Mouse (Mus musculus): ENCODE measurements around the gene Slamf8. TPM values are rescaled to one million over a fixed set of nuclear protein-coding genes. Genes with fewer than 3 reads are reported as not detected.

The Slamf8 gene
- polyA plus RNA-seq, 1 experiment, result 18.6 TPM

- no peaks in the 10 kb centered on the region for H3K36me3 ChIP-seq (ENCODE audit: control insufficient read depth, insufficient read depth, low read length)
- DNase-seq (ENCODE audit: low read depth in 1 of 2, low spot score in 2 of 2), result no peak
- WGBS, result 85% methylated on average over 6 of the region's 6 CpGs
- H3K4me1 ChIP-seq (ENCODE audit: control insufficient read depth, insufficient read depth, insufficient read length), result no peaks in the 10 kb centered on the region
- H3K27ac ChIP-seq (ENCODE audit: insufficient read depth, low read length), result no peak overlapping the region
- TF ChIP-seq POLR2A (IDR thresholded peaks at IDR 0.05; ENCODE audit: low read depth, low read length) (no peak), CTCF (IDR thresholded peaks at IDR 0.05; ENCODE audit: extremely low read depth, insufficient read depth, insufficient read length, insufficient replicate concordance) (no peak)
- H3K27me3 ChIP-seq (ENCODE audit: control insufficient read depth, insufficient read depth, low read length), result no peaks in the 10 kb centered on the region
- H3K4me3 ChIP-seq (ENCODE audit: extremely low read depth, insufficient read depth, insufficient read length), result no peak overlapping the region
Measured at GRCm38 (mm10) chr1:172580116-172580515, 10.3 kb downstream of the Slamf8 start.

- 79% methylated on average over 4 of the region's 4 CpGs for WGBS
- no peak for TF ChIP-seq CTCF (IDR thresholded peaks at IDR 0.05; ENCODE audit: extremely low read depth, insufficient read depth, insufficient read length, insufficient replicate concordance)
- no peak for TF ChIP-seq POLR2A (IDR thresholded peaks at IDR 0.05; ENCODE audit: low read depth, low read length)
- no peaks in the 10 kb centered on the region for H3K36me3 ChIP-seq (ENCODE audit: control insufficient read depth, insufficient read depth, low read length)
- peaks cover 7% of the 10 kb centered on the region; the same call in 1 of the 2 replicates for H3K27me3 ChIP-seq (ENCODE audit: control insufficient read depth, insufficient read depth, low read length)
- peaks cover 4% of the 10 kb centered on the region; the same call in 1 of the 2 replicates for H3K4me1 ChIP-seq (ENCODE audit: control insufficient read depth, insufficient read depth, insufficient read length)
- no peak overlapping the region for H3K27ac ChIP-seq (ENCODE audit: insufficient read depth, low read length)
- no peak for DNase-seq (ENCODE audit: low read depth in 1 of 2, low spot score in 2 of 2)
- no peak overlapping the region for H3K4me3 ChIP-seq (ENCODE audit: extremely low read depth, insufficient read depth, insufficient read length)
Measured at GRCm38 (mm10) chr1:172567758-172568157, 22.6 kb downstream of the Slamf8 start.

GRCm38 (mm10) chr1:172566131-172566530, 24.2 kb downstream of the Slamf8 start:
- Histone ChIP-seq H3K4me1 (ENCODE audit: control insufficient read depth, insufficient read depth, insufficient read length) (peaks cover 10% of the 10 kb centered on the region), H3K27me3 (ENCODE audit: control insufficient read depth, insufficient read depth, low read length) (peaks cover 18% of the 10 kb centered on the region), H3K36me3 (ENCODE audit: control insufficient read depth, insufficient read depth, low read length) (no peaks in the 10 kb centered on the region), H3K4me3 (ENCODE audit: extremely low read depth, insufficient read depth, insufficient read length) (no peak overlapping the region), H3K27ac (ENCODE audit: insufficient read depth, low read length) (no peak overlapping the region)
- DNase-seq (ENCODE audit: low read depth in 1 of 2, low spot score in 2 of 2), result no peak
- TF ChIP-seq CTCF (IDR thresholded peaks at IDR 0.05; ENCODE audit: extremely low read depth, insufficient read depth, insufficient read length, insufficient replicate concordance) (no peak), POLR2A (IDR thresholded peaks at IDR 0.05; ENCODE audit: low read depth, low read length) (no peak)
- 36% methylated on average over 3 of the region's 3 CpGs for WGBS

GRCm38 (mm10) chr1:172563465-172563828, 26.9 kb downstream of the Slamf8 start:
- Histone ChIP-seq H3K36me3 (ENCODE audit: control insufficient read depth, insufficient read depth, low read length) (no peaks in the 10 kb centered on the region), H3K27me3 (ENCODE audit: control insufficient read depth, insufficient read depth, low read length) (peaks cover 18% of the 10 kb centered on the region), H3K4me1 (ENCODE audit: control insufficient read depth, insufficient read depth, insufficient read length) (peaks cover 10% of the 10 kb centered on the region), H3K4me3 (ENCODE audit: extremely low read depth, insufficient read depth, insufficient read length) (no peak overlapping the region; the same call in 1 of the 2 replicates), H3K27ac (ENCODE audit: insufficient read depth, low read length) (no peak overlapping the region)
- DNase-seq (ENCODE audit: low read depth in 1 of 2, low spot score in 2 of 2), result no peak
- no peak for TF ChIP-seq CTCF (IDR thresholded peaks at IDR 0.05; ENCODE audit: extremely low read depth, insufficient read depth, insufficient read length, insufficient replicate concordance)
- TF ChIP-seq POLR2A (IDR thresholded peaks at IDR 0.05; ENCODE audit: low read depth, low read length), result no peak
- WGBS, result 10% methylated on average over 10 of the region's 10 CpGs

- no peaks in the 10 kb centered on the region for H3K36me3 ChIP-seq (ENCODE audit: control insufficient read depth, insufficient read depth, low read length)
- no peak overlapping the region for H3K27ac ChIP-seq (ENCODE audit: insufficient read depth, low read length)
- peak; percentile 28 to 49 for DNase-seq (ENCODE audit: low read depth in 1 of 2, low spot score in 2 of 2)
- TF ChIP-seq POLR2A (IDR thresholded peaks at IDR 0.05; ENCODE audit: low read depth, low read length) (no peak), CTCF (IDR thresholded peaks at IDR 0.05; ENCODE audit: extremely low read depth, insufficient read depth, insufficient read length, insufficient replicate concordance) (peak; percentile 60; the same call in 1 of the 2 replicates)
- peaks cover 10% of the 10 kb centered on the region for H3K4me1 ChIP-seq (ENCODE audit: control insufficient read depth, insufficient read depth, insufficient read length)
- H3K4me3 ChIP-seq (ENCODE audit: extremely low read depth, insufficient read depth, insufficient read length), result peak overlapping the region; percentile 69
- H3K27me3 ChIP-seq (ENCODE audit: control insufficient read depth, insufficient read depth, low read length), result peaks cover 18% of the 10 kb centered on the region
- WGBS, result under 1% methylated on average over 64 of the region's 66 CpGs
Measured at GRCm38 (mm10) chr1:172562641-172563464, 27.5 kb downstream of the Slamf8 start.

- Histone ChIP-seq H3K4me3 (ENCODE audit: extremely low read depth, insufficient read depth, insufficient read length) (no peak within 1 kb of the TSS), H3K27ac (ENCODE audit: insufficient read depth, low read length) (no peak within 1 kb of the TSS), H3K27me3 (ENCODE audit: control insufficient read depth, insufficient read depth, low read length) (no peaks in the 10 kb centered on the region), H3K36me3 (ENCODE audit: control insufficient read depth, insufficient read depth, low read length) (no peaks in the 10 kb centered on the region), H3K4me1 (ENCODE audit: control insufficient read depth, insufficient read depth, insufficient read length) (peaks cover 3% of the 10 kb centered on the region; the same call in 1 of the 2 replicates)
- DNase-seq (ENCODE audit: low read depth in 1 of 2, low spot score in 2 of 2), result no peak
- TF ChIP-seq CTCF (IDR thresholded peaks at IDR 0.05; ENCODE audit: extremely low read depth, insufficient read depth, insufficient read length, insufficient replicate concordance), result no peak
- no peak for TF ChIP-seq POLR2A (IDR thresholded peaks at IDR 0.05; ENCODE audit: low read depth, low read length)
- WGBS, result 74% methylated on average over 11 of the region's 11 CpGs
Measured at GRCm38 (mm10) chr1:172555638-172556037, 34.7 kb downstream of the Slamf8 start, which contains the start of gene Vsig8. Vsig8 (plus strand) TSS chr1:172555938.

GRCm38 (mm10) chr1:172552623-172553022, 37.7 kb downstream of the Slamf8 start:
- Histone ChIP-seq H3K4me3 (ENCODE audit: extremely low read depth, insufficient read depth, insufficient read length) (no peak overlapping the region), H3K36me3 (ENCODE audit: control insufficient read depth, insufficient read depth, low read length) (no peaks in the 10 kb centered on the region), H3K27ac (ENCODE audit: insufficient read depth, low read length) (no peak overlapping the region), H3K27me3 (ENCODE audit: control insufficient read depth, insufficient read depth, low read length) (no peaks in the 10 kb centered on the region), H3K4me1 (ENCODE audit: control insufficient read depth, insufficient read depth, insufficient read length) (peaks cover 13% of the 10 kb centered on the region; the same call in 1 of the 2 replicates)
- 82% methylated on average over 1 of the region's 1 CpGs for WGBS
- DNase-seq (ENCODE audit: low read depth in 1 of 2, low spot score in 2 of 2), result no peak
- no peak for TF ChIP-seq CTCF (IDR thresholded peaks at IDR 0.05; ENCODE audit: extremely low read depth, insufficient read depth, insufficient read length, insufficient replicate concordance)
- TF ChIP-seq POLR2A (IDR thresholded peaks at IDR 0.05; ENCODE audit: low read depth, low read length), result no peak

Data from spleen, adult 2 months (tissue).